8 mouse cellular contexts compared by ENCODE assay signal in the genomic region with DNA sequence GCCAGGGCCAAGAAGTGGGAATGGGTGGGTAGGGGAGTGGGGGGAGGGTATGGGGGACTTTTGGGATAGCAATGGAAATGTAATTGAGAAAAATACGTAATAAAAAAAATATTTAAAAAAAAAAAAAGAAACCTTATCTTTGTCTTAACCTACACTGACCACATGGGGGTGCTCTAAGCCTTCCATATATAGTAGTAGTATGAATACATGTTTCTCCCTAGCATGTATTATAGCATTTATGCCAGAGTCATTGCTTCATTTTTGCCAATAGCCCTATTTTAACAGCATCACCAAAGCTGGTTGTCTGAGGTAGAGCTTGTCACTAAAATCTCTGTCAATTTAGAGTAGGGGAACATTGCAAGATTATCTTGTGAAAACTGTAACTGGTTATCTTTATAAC. TPM values are rescaled to one million over a fixed set of nuclear protein-coding genes. Genes with fewer than 3 reads are reported as not detected.
DNase-seq lines count a peak whose midpoint lies in the region; ATAC-seq and TF ChIP-seq lines count a peak whose summit lies in the region.

No protein-coding gene starts in this region.

- ATAC-seq in heart, embryonic 11.5 days (replicated peaks; ENCODE audit: insufficient number of reproducible peaks, low FRiP score, low TSS enrichment) = no peak
- ATAC-seq in forebrain, postnatal 0 days = peak; percentile 79
- ATAC-seq in neural tube, embryonic 15.5 days (ENCODE audit: low FRiP score) = peak; percentile 78

- no peaks in the 10 kb centered on the region for H3K27me3 ChIP-seq in heart, embryonic 11.5 days (ENCODE audit: control insufficient read depth, insufficient read depth, low read length)
- no peaks in the 10 kb centered on the region for H3K27me3 ChIP-seq in forebrain, postnatal 0 days (ENCODE audit: insufficient read depth, low read length)
- H3K27me3 ChIP-seq in neural tube, embryonic 15.5 days (replicated peaks) = no peaks in the 10 kb centered on the region

- H3K4me1 ChIP-seq in heart, embryonic 11.5 days (ENCODE audit: control insufficient read depth, insufficient read depth, low read length) = no peaks in the 10 kb centered on the region
- H3K4me1 ChIP-seq in forebrain, postnatal 0 days (ENCODE audit: insufficient read depth) = no peaks in the 10 kb centered on the region
- H3K4me1 ChIP-seq in neural tube, embryonic 15.5 days = no peaks in the 10 kb centered on the region

- H3K4me2 ChIP-seq in heart, embryonic 11.5 days = no peak overlapping the region
- H3K4me2 ChIP-seq in forebrain, postnatal 0 days (ENCODE audit: low read depth) = no peak overlapping the region
- H3K4me2 ChIP-seq in neural tube, embryonic 15.5 days = no peak overlapping the region

- no peaks in the 10 kb centered on the region for H3K36me3 ChIP-seq in heart, embryonic 11.5 days (ENCODE audit: control insufficient read depth, insufficient read depth, low read length)
- H3K36me3 ChIP-seq in forebrain, postnatal 0 days (ENCODE audit: insufficient read depth) = no peaks in the 10 kb centered on the region
- H3K36me3 ChIP-seq in neural tube, embryonic 15.5 days = no peaks in the 10 kb centered on the region

- intact Hi-C loops in heart, postnatal 10 days (cut with DNase I) = loop anchor here (1.0 kb wide), 1 partner anchor 1114 kb away; no protein-coding TSS in a partner anchor

- H3K9me3 ChIP-seq in heart, embryonic 11.5 days (replicated peaks; ENCODE audit: control insufficient read depth, low read length) = no peaks in the 10 kb centered on the region
- H3K9me3 ChIP-seq in forebrain, postnatal 0 days (ENCODE audit: low read length) = no peaks in the 10 kb centered on the region
- no peaks in the 10 kb centered on the region for H3K9me3 ChIP-seq in neural tube, embryonic 15.5 days (replicated peaks)

- 37% methylated on average over 1 of the region's 1 CpGs for WGBS in heart, embryonic 11.5 days (ENCODE audit: insufficient replicate concordance)
- WGBS in forebrain, postnatal 0 days = 9% methylated on average over 1 of the region's 1 CpGs
- 21% methylated on average over 1 of the region's 1 CpGs for WGBS in neural tube, embryonic 15.5 days

- peak; percentile 63 for TF ChIP-seq CTCF in forebrain, postnatal 0 days (IDR thresholded peaks at IDR 0.05; ENCODE audit: low read depth)

- no peak overlapping the region for H3K4me3 ChIP-seq in heart, embryonic 11.5 days (ENCODE audit: low read depth, low read length)
- H3K4me3 ChIP-seq in forebrain, postnatal 0 days (ENCODE audit: low read depth, low read length) = no peak overlapping the region
- H3K4me3 ChIP-seq in neural tube, embryonic 15.5 days (replicated peaks) = no peak overlapping the region

- no peak overlapping the region for H3K27ac ChIP-seq in heart, embryonic 11.5 days (ENCODE audit: low read depth, low read length)
- H3K27ac ChIP-seq in forebrain, postnatal 0 days (ENCODE audit: low read depth, low read length) = no peak overlapping the region
- no peak overlapping the region for H3K27ac ChIP-seq in neural tube, embryonic 15.5 days (replicated peaks)

- peak; percentile 17 to 63 for DNase-seq in heart, postnatal 10 days
- peak; percentile 38 for DNase-seq in right cerebral cortex, postnatal 4 days
- DNase-seq in right cerebral cortex, postnatal 36 days (ENCODE audit: low spot score in 2 of 2) = no peak
- DNase-seq in forebrain, postnatal 0 days = peak; percentile 75
- DNase-seq in cerebellum, adult 11 months = no peak
- no peak for DNase-seq in adrenal gland, postnatal 4 days (ENCODE audit: low spot score in 2 of 2)

- H3K9ac ChIP-seq in heart, embryonic 11.5 days (ENCODE audit: low read depth, low read length) = no peak overlapping the region
- no peak overlapping the region for H3K9ac ChIP-seq in forebrain, postnatal 0 days
- no peak overlapping the region for H3K9ac ChIP-seq in neural tube, embryonic 15.5 days (replicated peaks)

RNA-seq across cellular contexts. Expression of a gene that starts 19.3 kb away (rescaled TPM):
- 10 to 100 TPM; 11.2 to 13.9 TPM for total RNA-seq in heart, postnatal 10 days (2021)
- 19.3 and 19.5 TPM in 2 replicates for polyA plus RNA-seq in heart, embryonic 11.5 days (2014; fragmentation: Nextera tagmentation; extraction: Ambion mirVana)
- 15.6 and 18.5 TPM in 2 replicates for total RNA-seq in forebrain, postnatal 0 days (2014; rRNA removed)
- polyA plus RNA-seq in forebrain, postnatal 0 days (2015; fragmentation: Nextera tagmentation; extraction: Ambion mirVana) = 22.7 and 29.1 TPM in 2 replicates
- polyA plus RNA-seq in neural tube, embryonic 15.5 days (2015; fragmentation: Nextera tagmentation; extraction: Ambion mirVana) = 41.7 and 44.5 TPM in 2 replicates
- 10 to 100 TPM; 13.3 to 14.0 TPM for total RNA-seq in adrenal gland, postnatal 4 days (2021)

RNA-seq across cellular contexts. Expression of a gene that starts 36.3 kb away (rescaled TPM):
- 10 to 100 TPM; 58.0 to 61.5 TPM for total RNA-seq in heart, postnatal 10 days (2021)
- 169 and 175 TPM in 2 replicates for polyA plus RNA-seq in heart, embryonic 11.5 days (2014; fragmentation: Nextera tagmentation; extraction: Ambion mirVana)
- total RNA-seq in forebrain, postnatal 0 days (2014; rRNA removed) = 88.8 and 103 TPM in 2 replicates
- polyA plus RNA-seq in forebrain, postnatal 0 days (2015; fragmentation: Nextera tagmentation; extraction: Ambion mirVana) = 181 and 221 TPM in 2 replicates
- 175 and 187 TPM in 2 replicates for polyA plus RNA-seq in neural tube, embryonic 15.5 days (2015; fragmentation: Nextera tagmentation; extraction: Ambion mirVana)
- 100 to 1,000 TPM; 100 to 106 TPM for total RNA-seq in adrenal gland, postnatal 4 days (2021)

RNA-seq across cellular contexts. Expression of a gene that starts 36.3 kb away (rescaled TPM):
- total RNA-seq in heart, postnatal 10 days (2021) = 10 to 100 TPM; 43.7 to 51.0 TPM
- polyA plus RNA-seq in heart, embryonic 11.5 days (2014; fragmentation: Nextera tagmentation; extraction: Ambion mirVana) = 104 and 110 TPM in 2 replicates
- 36.1 and 45.9 TPM in 2 replicates for total RNA-seq in forebrain, postnatal 0 days (2014; rRNA removed)
- 114 and 124 TPM in 2 replicates for polyA plus RNA-seq in forebrain, postnatal 0 days (2015; fragmentation: Nextera tagmentation; extraction: Ambion mirVana)
- 112 and 127 TPM in 2 replicates for polyA plus RNA-seq in neural tube, embryonic 15.5 days (2015; fragmentation: Nextera tagmentation; extraction: Ambion mirVana)
- total RNA-seq in adrenal gland, postnatal 4 days (2021) = 10 to 100 TPM; 58.0 to 65.5 TPM

Comparison
In these comparisons a context has a peak if more than half of its experiments do, and no peak if none do; other contexts are left out.
1. DNase-seq: peak in heart, postnatal 10 days (2 of 2), right cerebral cortex, postnatal 4 days (single experiment) and forebrain, postnatal 0 days (single experiment); none in right cerebral cortex, postnatal 36 days (0 of 2), cerebellum, adult 11 months (single experiment) and adrenal gland, postnatal 4 days (0 of 2).